Mouse (Mus musculus) neural tube, embryonic 13.5 days (tissue): ENCODE measurements around the gene Fam129b. TPM values are rescaled to one million over a fixed set of nuclear protein-coding genes. Genes with fewer than 3 reads are reported as not detected.

Experiments
- ATAC-seq: fragments of 200-750 bp; cut with Nextera tagmentation; 2 replicates; pipeline ENCODE4 v1.8.0; 2017; ENCODE audit warnings: low read depth, mild to moderate bottlenecking, moderate TSS enrichment, moderate library complexity
- H3K27ac ChIP-seq: fragments of 300-500 bp; sonication (generic); replicated peaks from 2 replicates; pipeline ENCODE4 v1.5.1; 2015; ENCODE audit warnings: moderate library complexity, mild to moderate bottlenecking, inconsistent platforms
- H3K27me3 ChIP-seq: fragments of 300-500 bp; sonication (generic); 2 replicates; pipeline ENCODE4 v1.6.1; 2015; ENCODE audit warnings: mild to moderate bottlenecking, inconsistent platforms
- H3K36me3 ChIP-seq: fragments of 300-500 bp; sonication (generic); 2 replicates; pipeline ENCODE4 v1.6.1; 2015; ENCODE audit warnings: mild to moderate bottlenecking, inconsistent platforms
- H3K4me1 ChIP-seq: fragments of 300-500 bp; sonication (generic); replicated peaks from 2 replicates; pipeline ENCODE4 v1.6.1; 2015; ENCODE audit warnings: inconsistent platforms
- H3K4me2 ChIP-seq: fragments of 300-500 bp; sonication (generic); 2 replicates; pipeline ENCODE4 v1.6.1; 2015; ENCODE audit warnings: inconsistent platforms, mild to moderate bottlenecking, moderate library complexity
- H3K4me3 ChIP-seq: fragments of 300-500 bp; sonication (generic); 2 replicates; pipeline ENCODE4 v1.5.1; 2015; ENCODE audit warnings: mild to moderate bottlenecking, inconsistent platforms
- H3K9ac ChIP-seq: fragments of 300-500 bp; sonication (generic); 2 replicates; pipeline ENCODE4 v1.6.1; 2015; ENCODE audit warnings: moderate library complexity, mild to moderate bottlenecking, inconsistent platforms
- H3K9me3 ChIP-seq: fragments of 300-500 bp; sonication (generic); 2 replicates; pipeline ENCODE4 v1.6.1; 2016; ENCODE audit warnings: inconsistent platforms
- WGBS: fragments of 180-500 bp; shearing (Covaris S2); methylation state at CpG from one replicate; pipeline ENCODE4 v1.1.7; 2015; 5-methylcytosine and 5-hydroxymethylcytosine counted together
- polyA plus RNA-seq: library from polyadenylated mRNA; unstranded; fragments of >200 nt; fragmentation: Nextera tagmentation; extraction: Ambion mirVana; gene quantifications from 2 replicates; pipeline ENCODE4 v1.2.1, GENCODE M21; 2015

Gene Fam129b
- polyA plus RNA-seq, 1 experiment from 2014 or later: 37.3 TPM

- no peak overlapping the region for H3K27ac ChIP-seq
- ATAC-seq: no peak
- WGBS: 79% methylated on average over 4 of the region's 4 CpGs
- no peak overlapping the region for H3K4me3 ChIP-seq
- no peak overlapping the region for H3K4me2 ChIP-seq
- no peaks in the 10 kb centered on the region for H3K9me3 ChIP-seq
- H3K9ac ChIP-seq: no peak overlapping the region
- H3K4me1 ChIP-seq: no peaks in the 10 kb centered on the region
- H3K36me3 ChIP-seq: no peaks in the 10 kb centered on the region
- no peaks in the 10 kb centered on the region for H3K27me3 ChIP-seq
Observed at GRCm38 (mm10) chr2:32867354-32867753, 8.6 kb upstream of the Fam129b start.

- WGBS: 73% methylated on average over 6 of the region's 6 CpGs
- no peak overlapping the region for H3K4me2 ChIP-seq
- no peak overlapping the region for H3K9ac ChIP-seq
- ATAC-seq: no peak
- no peak overlapping the region for H3K27ac ChIP-seq
- H3K36me3 ChIP-seq: no peaks in the 10 kb centered on the region
- H3K27me3 ChIP-seq: no peaks in the 10 kb centered on the region
- peaks cover 13% of the 10 kb centered on the region for H3K4me1 ChIP-seq
- no peak overlapping the region for H3K4me3 ChIP-seq
- H3K9me3 ChIP-seq: no peaks in the 10 kb centered on the region
Observed at GRCm38 (mm10) chr2:32869721-32870274, 6.1 kb upstream of the Fam129b start.

- Histone ChIP-seq H3K27me3 (no peaks in the 10 kb centered on the region), H3K4me2 (no peak overlapping the region), H3K9ac (no peak overlapping the region), H3K27ac (no peak overlapping the region), H3K4me1 (peaks cover 17% of the 10 kb centered on the region), H3K9me3 (no peaks in the 10 kb centered on the region), H3K4me3 (no peak overlapping the region), H3K36me3 (no peaks in the 10 kb centered on the region)
- ATAC-seq: no peak
- 48% methylated on average over 8 of the region's 8 CpGs for WGBS
Observed at GRCm38 (mm10) chr2:32870275-32871100, 5.4 kb upstream of the Fam129b start.

- Histone ChIP-seq H3K9ac (no peak overlapping the region), H3K27ac (0 out of 2 replicates have a peak overlapping the region, but pooled peaks have one; percentile 93)
Observed at GRCm38 (mm10) chr2:32874070-32874469, 1.8 kb upstream of the Fam129b start.

GRCm38 (mm10) chr2:32874951-32875674 lies 801 bp upstream of the Fam129b start:
- Histone ChIP-seq H3K4me2 (peak overlapping the region; percentile 95), H3K27ac (peak overlapping the region; percentile 93), H3K9me3 (no peaks in the 10 kb centered on the region), H3K27me3 (no peaks in the 10 kb centered on the region), H3K9ac (peak overlapping the region; percentile 92), H3K4me1 (peaks cover 54% of the 10 kb centered on the region), H3K4me3 (peak overlapping the region; percentile 72), H3K36me3 (no peaks in the 10 kb centered on the region)
- 12% methylated on average over 15 of the region's 15 CpGs for WGBS
- ATAC-seq: peak; percentile 34

More at GRCm38 (mm10) chr2:32874070-32874469, 1.8 kb upstream of the Fam129b start:
- no peak overlapping the region for H3K4me3 ChIP-seq
- H3K4me1 ChIP-seq: peaks cover 44% of the 10 kb centered on the region
- peak overlapping the region; percentile 95 for H3K4me2 ChIP-seq
- H3K36me3 ChIP-seq: no peaks in the 10 kb centered on the region
- H3K27me3 ChIP-seq: no peaks in the 10 kb centered on the region
- WGBS: 71% methylated on average over 3 of the region's 3 CpGs
- no peaks in the 10 kb centered on the region for H3K9me3 ChIP-seq
- ATAC-seq: no peak

- no peaks in the 10 kb centered on the region for H3K36me3 ChIP-seq
- peak overlapping the region; percentile 92 for H3K9ac ChIP-seq
- no peaks in the 10 kb centered on the region for H3K9me3 ChIP-seq
- H3K4me2 ChIP-seq: peak overlapping the region; percentile 95
- H3K4me1 ChIP-seq: peaks cover 70% of the 10 kb centered on the region
- H3K4me3 ChIP-seq: peak overlapping the region; percentile 72
- peak; percentile 29 for ATAC-seq
- H3K27me3 ChIP-seq: no peaks in the 10 kb centered on the region
- 3% methylated on average over 20 of the region's 20 CpGs for WGBS
- peak overlapping the region; percentile 93 for H3K27ac ChIP-seq
Observed at GRCm38 (mm10) chr2:32876490-32877302, 782 bp downstream of the Fam129b start.

GRCm38 (mm10) chr2:32877303-32877702 lies 1.4 kb downstream of the Fam129b start:
- H3K36me3 ChIP-seq: no peaks in the 10 kb centered on the region
- H3K27ac ChIP-seq: peak overlapping the region; percentile 93
- H3K9me3 ChIP-seq: no peaks in the 10 kb centered on the region
- no peak for ATAC-seq
- H3K4me1 ChIP-seq: peaks cover 76% of the 10 kb centered on the region
- 39% methylated on average over 5 of the region's 5 CpGs for WGBS
- H3K4me3 ChIP-seq: peak overlapping the region; percentile 72
- H3K9ac ChIP-seq: peak overlapping the region; percentile 92
- peak overlapping the region; percentile 95 for H3K4me2 ChIP-seq
- no peaks in the 10 kb centered on the region for H3K27me3 ChIP-seq

GRCm38 (mm10) chr2:32877761-32878393 lies 2.0 kb downstream of the Fam129b start:
- no peaks in the 10 kb centered on the region for H3K27me3 ChIP-seq
- H3K9ac ChIP-seq: peak overlapping the region; percentile 92
- H3K36me3 ChIP-seq: no peaks in the 10 kb centered on the region
- no peak for ATAC-seq
- H3K27ac ChIP-seq: peak overlapping the region; percentile 93; the same call in 1 of the 2 replicates
- H3K4me2 ChIP-seq: peak overlapping the region; percentile 95
- 63% methylated on average over 6 of the region's 6 CpGs for WGBS
- peaks cover 82% of the 10 kb centered on the region for H3K4me1 ChIP-seq
- no peaks in the 10 kb centered on the region for H3K9me3 ChIP-seq
- peak overlapping the region; percentile 72 for H3K4me3 ChIP-seq

- Histone ChIP-seq H3K4me3 (peak overlapping the region; percentile 72), H3K4me2 (peak overlapping the region; percentile 95)
- ATAC-seq: no peak
Observed at GRCm38 (mm10) chr2:32878396-32878795, 2.5 kb downstream of the Fam129b start.

GRCm38 (mm10) chr2:32879593-32879992 lies 3.7 kb downstream of the Fam129b start:
- H3K9ac ChIP-seq: peak overlapping the region; percentile 43; the same call in 1 of the 2 replicates
- no peak overlapping the region for H3K27ac ChIP-seq
- no peak overlapping the region for H3K4me3 ChIP-seq
- peaks cover 87% of the 10 kb centered on the region for H3K4me1 ChIP-seq
- H3K36me3 ChIP-seq: no peaks in the 10 kb centered on the region
- WGBS: 80% methylated on average over 5 of the region's 5 CpGs
- ATAC-seq: no peak
- H3K27me3 ChIP-seq: no peaks in the 10 kb centered on the region
- no peaks in the 10 kb centered on the region for H3K9me3 ChIP-seq
- peak overlapping the region; percentile 95 for H3K4me2 ChIP-seq

More at GRCm38 (mm10) chr2:32878396-32878795, 2.5 kb downstream of the Fam129b start:
- H3K27me3 ChIP-seq: no peaks in the 10 kb centered on the region
- no peak overlapping the region for H3K27ac ChIP-seq
- H3K36me3 ChIP-seq: no peaks in the 10 kb centered on the region
- H3K9me3 ChIP-seq: no peaks in the 10 kb centered on the region
- H3K4me1 ChIP-seq: peaks cover 85% of the 10 kb centered on the region
- WGBS: 71% methylated on average over 3 of the region's 3 CpGs
- peak overlapping the region; percentile 92 for H3K9ac ChIP-seq

- Histone ChIP-seq H3K9me3 (no peaks in the 10 kb centered on the region), H3K9ac (peak overlapping the region; percentile 32), H3K4me2 (peak overlapping the region; percentile 22; the same call in 1 of the 2 replicates), H3K27ac (peak overlapping the region; percentile 69), H3K27me3 (no peaks in the 10 kb centered on the region), H3K4me3 (no peak overlapping the region), H3K36me3 (no peaks in the 10 kb centered on the region), H3K4me1 (peaks cover 89% of the 10 kb centered on the region)
- no peak for ATAC-seq
- WGBS: 42% methylated on average over 6 of the region's 6 CpGs
Observed at GRCm38 (mm10) chr2:32881054-32881453, 5.1 kb downstream of the Fam129b start.
